Mouse (Mus musculus): Measurements from ENCODE around the gene Naxe. TPM values are rescaled to one million over a fixed set of nuclear protein-coding genes. Genes with fewer than 3 reads are reported as not detected.

Naxe gene
- polyA plus RNA-seq, 1 experiment = 61.8 TPM

GRCm38 (mm10) chr3:88081345-88082223 is 23.3 kb upstream of the Naxe start, which contains the start of gene Iqgap3:
Gene Iqgap3 (plus strand): TSS chr3:88081971.
- TF ChIP-seq CTCF (IDR thresholded peaks at IDR 0.05; ENCODE audit: control insufficient read depth, insufficient read depth, insufficient replicate concordance, low read depth, low read length) = no peak
- peak; percentile 19 for TF ChIP-seq POLR2A (IDR thresholded peaks at IDR 0.05; ENCODE audit: control insufficient read depth, low read depth, low read length)
- H3K27me3 ChIP-seq (ENCODE audit: control insufficient read depth, insufficient read depth, low read length) = no peaks in the 10 kb centered on the region
- no peak within 1 kb of the TSS for H3K27ac ChIP-seq (ENCODE audit: control insufficient read depth, insufficient read depth, low read depth, low read length)
- H3K4me3 ChIP-seq (ENCODE audit: control insufficient read depth, low read depth, low read length) = peak within 1 kb of the TSS; percentile 83
- H3K36me3 ChIP-seq (ENCODE audit: control insufficient read depth, insufficient read depth, low read length) = no peaks in the 10 kb centered on the region
- peaks cover 10% of the 10 kb centered on the region for H3K4me1 ChIP-seq (ENCODE audit: control insufficient read depth, insufficient read depth, low read length)

GRCm38 (mm10) chr3:88078204-88078603 is 19.9 kb upstream of the Naxe start, which contains the start of gene Ttc24:
Gene Ttc24 (minus strand): TSS chr3:88078304.
- no peak within 1 kb of the TSS for H3K4me3 ChIP-seq (ENCODE audit: control insufficient read depth, low read depth, low read length)
- no peaks in the 10 kb centered on the region for H3K36me3 ChIP-seq (ENCODE audit: control insufficient read depth, insufficient read depth, low read length)
- no peaks in the 10 kb centered on the region for H3K27me3 ChIP-seq (ENCODE audit: control insufficient read depth, insufficient read depth, low read length)
- H3K4me1 ChIP-seq (ENCODE audit: control insufficient read depth, insufficient read depth, low read length) = peaks cover 10% of the 10 kb centered on the region
- TF ChIP-seq POLR2A (IDR thresholded peaks at IDR 0.05; ENCODE audit: control insufficient read depth, low read depth, low read length) = no peak
- TF ChIP-seq CTCF (IDR thresholded peaks at IDR 0.05; ENCODE audit: control insufficient read depth, insufficient read depth, insufficient replicate concordance, low read depth, low read length) = no peak
- no peak within 1 kb of the TSS for H3K27ac ChIP-seq (ENCODE audit: control insufficient read depth, insufficient read depth, low read depth, low read length)

GRCm38 (mm10) chr3:88077441-88077840 is 19.1 kb upstream of the Naxe start:
- H3K27ac ChIP-seq (ENCODE audit: control insufficient read depth, insufficient read depth, low read depth, low read length) = no peak overlapping the region
- H3K27me3 ChIP-seq (ENCODE audit: control insufficient read depth, insufficient read depth, low read length) = no peaks in the 10 kb centered on the region
- TF ChIP-seq POLR2A (IDR thresholded peaks at IDR 0.05; ENCODE audit: control insufficient read depth, low read depth, low read length) (no peak), CTCF (IDR thresholded peaks at IDR 0.05; ENCODE audit: control insufficient read depth, insufficient read depth, insufficient replicate concordance, low read depth, low read length) (no peak)
- H3K4me3 ChIP-seq (ENCODE audit: control insufficient read depth, low read depth, low read length) = no peak overlapping the region
- peaks cover 8% of the 10 kb centered on the region for H3K4me1 ChIP-seq (ENCODE audit: control insufficient read depth, insufficient read depth, low read length)
- no peaks in the 10 kb centered on the region for H3K36me3 ChIP-seq (ENCODE audit: control insufficient read depth, insufficient read depth, low read length)

GRCm38 (mm10) chr3:88074766-88075165 is 16.5 kb upstream of the Naxe start:
- H3K4me1 ChIP-seq (ENCODE audit: control insufficient read depth, insufficient read depth, low read length) = no peaks in the 10 kb centered on the region; the same call in 1 of the 2 replicates

GRCm38 (mm10) chr3:88074351-88074750 is 16.1 kb upstream of the Naxe start:
- TF ChIP-seq CTCF (IDR thresholded peaks at IDR 0.05; ENCODE audit: control insufficient read depth, insufficient read depth, insufficient replicate concordance, low read depth, low read length) = no peak
- TF ChIP-seq POLR2A (IDR thresholded peaks at IDR 0.05; ENCODE audit: control insufficient read depth, low read depth, low read length) = no peak
- Histone ChIP-seq H3K4me1 (ENCODE audit: control insufficient read depth, insufficient read depth, low read length) (no peaks in the 10 kb centered on the region; the same call in 1 of the 2 replicates), H3K27me3 (ENCODE audit: control insufficient read depth, insufficient read depth, low read length) (no peaks in the 10 kb centered on the region), H3K36me3 (ENCODE audit: control insufficient read depth, insufficient read depth, low read length) (no peaks in the 10 kb centered on the region), H3K27ac (ENCODE audit: control insufficient read depth, insufficient read depth, low read depth, low read length) (no peak overlapping the region), H3K4me3 (ENCODE audit: control insufficient read depth, low read depth, low read length) (no peak overlapping the region)

More at GRCm38 (mm10) chr3:88074766-88075165, 16.5 kb upstream of the Naxe start:
- H3K27me3 ChIP-seq (ENCODE audit: control insufficient read depth, insufficient read depth, low read length) = no peaks in the 10 kb centered on the region
- TF ChIP-seq POLR2A (IDR thresholded peaks at IDR 0.05; ENCODE audit: control insufficient read depth, low read depth, low read length) (no peak), CTCF (IDR thresholded peaks at IDR 0.05; ENCODE audit: control insufficient read depth, insufficient read depth, insufficient replicate concordance, low read depth, low read length) (no peak)
- H3K27ac ChIP-seq (ENCODE audit: control insufficient read depth, insufficient read depth, low read depth, low read length) = no peak overlapping the region
- H3K36me3 ChIP-seq (ENCODE audit: control insufficient read depth, insufficient read depth, low read length) = no peaks in the 10 kb centered on the region
- H3K4me3 ChIP-seq (ENCODE audit: control insufficient read depth, low read depth, low read length) = no peak overlapping the region

- no peaks in the 10 kb centered on the region; the same call in 1 of the 2 replicates for H3K4me1 ChIP-seq (ENCODE audit: control insufficient read depth, insufficient read depth, low read length)
- TF ChIP-seq CTCF (IDR thresholded peaks at IDR 0.05; ENCODE audit: control insufficient read depth, insufficient read depth, insufficient replicate concordance, low read depth, low read length) = no peak
- no peak for TF ChIP-seq POLR2A (IDR thresholded peaks at IDR 0.05; ENCODE audit: control insufficient read depth, low read depth, low read length)
- H3K27ac ChIP-seq (ENCODE audit: control insufficient read depth, insufficient read depth, low read depth, low read length) = no peak overlapping the region
- H3K36me3 ChIP-seq (ENCODE audit: control insufficient read depth, insufficient read depth, low read length) = no peaks in the 10 kb centered on the region
- no peaks in the 10 kb centered on the region for H3K27me3 ChIP-seq (ENCODE audit: control insufficient read depth, insufficient read depth, low read length)
- H3K4me3 ChIP-seq (ENCODE audit: control insufficient read depth, low read depth, low read length) = peak overlapping the region; percentile 57
These were observed 15.3 kb upstream of the Naxe start for GRCm38 (mm10) chr3:88073631-88074030.

- Histone ChIP-seq H3K27ac (ENCODE audit: control insufficient read depth, insufficient read depth, low read depth, low read length) (no peak overlapping the region), H3K4me1 (ENCODE audit: control insufficient read depth, insufficient read depth, low read length) (no peaks in the 10 kb centered on the region; the same call in 1 of the 2 replicates), H3K27me3 (ENCODE audit: control insufficient read depth, insufficient read depth, low read length) (no peaks in the 10 kb centered on the region), H3K36me3 (ENCODE audit: control insufficient read depth, insufficient read depth, low read length) (no peaks in the 10 kb centered on the region), H3K4me3 (ENCODE audit: control insufficient read depth, low read depth, low read length) (peak overlapping the region; percentile 73)
- TF ChIP-seq CTCF (IDR thresholded peaks at IDR 0.05; ENCODE audit: control insufficient read depth, insufficient read depth, insufficient replicate concordance, low read depth, low read length) (peak; percentile 87), POLR2A (IDR thresholded peaks at IDR 0.05; ENCODE audit: control insufficient read depth, low read depth, low read length) (no peak; the same call in 1 of the 2 replicates)
These were observed 13.5 kb upstream of the Naxe start for GRCm38 (mm10) chr3:88071783-88072182.
